Mouse (Mus musculus) hindbrain, embryonic 11.5 days (tissue): ENCODE results near the gene Tram2. TPM values are rescaled to one million over a fixed set of nuclear protein-coding genes. Genes with fewer than 3 reads are reported as not detected.
A peak's percentile ranks its signal among the peaks of the same experiment; 100 is the strongest.

Experiments used
- ATAC-seq: fragments of 200-750 bp; cut with Nextera tagmentation; 2 replicates; pipeline ENCODE4 v1.8.0; 2017; ENCODE audit warnings: mild to moderate bottlenecking, moderate TSS enrichment, moderate library complexity; ENCODE audit not compliant: low FRiP score
- DNase-seq: peaks from one replicate; pipeline ENCODE4 v3.0.0-alpha.2; 2015; ENCODE audit warnings: low spot score
- H3K27ac ChIP-seq: fragments of 300-500 bp; sonication (generic); 2 replicates; pipeline ENCODE4 v1.5.1; 2014; ENCODE audit warnings: mild to moderate bottlenecking, low read depth, low read length
- H3K27me3 ChIP-seq: fragments of 300-500 bp; sonication (generic); 2 replicates; pipeline ENCODE4 v1.6.1; 2014; ENCODE audit warnings: mild to moderate bottlenecking, low read length, moderate library complexity, mixed read lengths; ENCODE audit not compliant: control insufficient read depth, insufficient read depth
- H3K36me3 ChIP-seq: fragments of 300-500 bp; sonication (generic); 2 replicates; pipeline ENCODE4 v1.6.1; 2014; ENCODE audit warnings: mild to moderate bottlenecking, low read length, moderate library complexity, mixed read lengths; ENCODE audit not compliant: control insufficient read depth, insufficient read depth
- H3K4me1 ChIP-seq: fragments of 300-500 bp; sonication (generic); replicated peaks from 2 replicates; pipeline ENCODE4 v1.6.1; 2014; ENCODE audit warnings: low read length, mixed read lengths; ENCODE audit not compliant: control insufficient read depth, insufficient read depth
- H3K4me2 ChIP-seq: fragments of 300-500 bp; sonication (generic); replicated peaks from 2 replicates; pipeline ENCODE4 v1.6.1; 2014; ENCODE audit warnings: mild to moderate bottlenecking, low read depth, low read length
- H3K4me3 ChIP-seq: fragments of 300-500 bp; sonication (generic); 2 replicates; pipeline ENCODE4 v1.5.1; 2014; ENCODE audit warnings: low read depth, low read length
- H3K9ac ChIP-seq: fragments of 300-500 bp; sonication (generic); 2 replicates; pipeline ENCODE4 v1.6.1; 2014; ENCODE audit warnings: low read depth, low read length
- H3K9me3 ChIP-seq: fragments of 300-500 bp; sonication (generic); 2 replicates; pipeline ENCODE4 v1.6.1; 2016; ENCODE audit warnings: low read length; ENCODE audit not compliant: control insufficient read depth
- WGBS: fragments of 180-500 bp; shearing (Covaris S2); extraction: QIAGEN DNeasy Blood & Tissue Kit; methylation state at CpG from one replicate; pipeline ENCODE4 v1.1.7; 2014; 5-methylcytosine and 5-hydroxymethylcytosine counted together
- polyA plus RNA-seq: library from polyadenylated mRNA; unstranded; fragments of >200 nt; fragmentation: Nextera tagmentation; extraction: Ambion mirVana; gene quantifications from 2 replicates; pipeline ENCODE4 v1.2.1, GENCODE M21; 2014

The Tram2 gene
- polyA plus RNA-seq, 1 experiment from 2014 or later: 6.6 TPM

GRCm38 (mm10) chr1:21072875-21073444 lies 6.1 kb downstream of the Tram2 start:
- H3K36me3 ChIP-seq: no peaks in the 10 kb centered on the region
- H3K4me3 ChIP-seq: no peak overlapping the region
- H3K4me2 ChIP-seq: no peak overlapping the region
- H3K27me3 ChIP-seq: no peaks in the 10 kb centered on the region
- no peak for ATAC-seq
- H3K9me3 ChIP-seq: no peaks in the 10 kb centered on the region
- no peak overlapping the region for H3K9ac ChIP-seq
- no peak overlapping the region for H3K27ac ChIP-seq
- 87% methylated on average over 12 of the region's 12 CpGs for WGBS
- DNase-seq: no peak
- peaks cover 5% of the 10 kb centered on the region for H3K4me1 ChIP-seq

- H3K4me2 ChIP-seq: no peak overlapping the region
- 76% methylated on average over 13 of the region's 13 CpGs for WGBS
- no peaks in the 10 kb centered on the region for H3K36me3 ChIP-seq
- no peak overlapping the region for H3K27ac ChIP-seq
- H3K27me3 ChIP-seq: no peaks in the 10 kb centered on the region
- H3K4me3 ChIP-seq: no peak overlapping the region
- no peaks in the 10 kb centered on the region for H3K9me3 ChIP-seq
- peak; percentile 6 for DNase-seq
- no peak for ATAC-seq
- H3K9ac ChIP-seq: no peak overlapping the region
- 0 out of 2 replicates have a peak, but pooled peaks cover 3% of the 10 kb centered on the region for H3K4me1 ChIP-seq
Observed at GRCm38 (mm10) chr1:21070658-21071057, 8.4 kb downstream of the Tram2 start.

GRCm38 (mm10) chr1:21069830-21070522 lies 9.1 kb downstream of the Tram2 start:
- DNase-seq (no peak), ATAC-seq (no peak)
- no peaks in the 10 kb centered on the region for H3K27me3 ChIP-seq
- H3K4me3 ChIP-seq: no peak overlapping the region
- whole genome bisulfite sequencing: 85% methylated on average over 12 of the region's 12 CpGs
- no peak overlapping the region for H3K9ac ChIP-seq
- no peaks in the 10 kb centered on the region for H3K36me3 ChIP-seq
- H3K27ac ChIP-seq: no peak overlapping the region
- no peak overlapping the region for H3K4me2 ChIP-seq
- H3K4me1 ChIP-seq: 0 out of 2 replicates have a peak, but pooled peaks cover 3% of the 10 kb centered on the region
- H3K9me3 ChIP-seq: no peaks in the 10 kb centered on the region

- 76% methylated on average over 1 of the region's 1 CpGs for WGBS
- H3K27ac ChIP-seq: no peak overlapping the region
- H3K27me3 ChIP-seq: no peaks in the 10 kb centered on the region
- H3K4me3 ChIP-seq: no peak overlapping the region
- DNase-seq (no peak), ATAC-seq (no peak)
- no peak overlapping the region for H3K9ac ChIP-seq
- H3K4me2 ChIP-seq: no peak overlapping the region
- H3K36me3 ChIP-seq: no peaks in the 10 kb centered on the region
- H3K4me1 ChIP-seq: no peaks in the 10 kb centered on the region
- no peaks in the 10 kb centered on the region for H3K9me3 ChIP-seq
Observed at GRCm38 (mm10) chr1:21068491-21068890, 10.5 kb downstream of the Tram2 start.

- Histone ChIP-seq H3K4me3 (no peak overlapping the region), H3K4me2 (no peak overlapping the region), H3K9me3 (no peaks in the 10 kb centered on the region), H3K27me3 (no peaks in the 10 kb centered on the region), H3K9ac (no peak overlapping the region), H3K36me3 (no peaks in the 10 kb centered on the region), H3K27ac (no peak overlapping the region), H3K4me1 (no peaks in the 10 kb centered on the region)
- ATAC-seq (no peak), DNase-seq (no peak)
- 93% methylated on average over 11 of the region's 11 CpGs for whole genome bisulfite sequencing
Observed at GRCm38 (mm10) chr1:21067536-21068221, 11.3 kb downstream of the Tram2 start.

- WGBS: 94% methylated on average over 5 of the region's 5 CpGs
- Histone ChIP-seq H3K4me3 (no peak overlapping the region), H3K4me1 (no peaks in the 10 kb centered on the region), H3K27ac (no peak overlapping the region), H3K4me2 (no peak overlapping the region), H3K9me3 (no peaks in the 10 kb centered on the region), H3K9ac (no peak overlapping the region), H3K36me3 (no peaks in the 10 kb centered on the region), H3K27me3 (no peaks in the 10 kb centered on the region)
- DNase-seq (no peak), ATAC-seq (no peak)
Observed at GRCm38 (mm10) chr1:21064153-21064552, 14.9 kb downstream of the Tram2 start.

GRCm38 (mm10) chr1:21059385-21060109 lies 19.5 kb downstream of the Tram2 start:
- H3K4me1 ChIP-seq: no peaks in the 10 kb centered on the region
- DNase-seq (no peak), ATAC-seq (no peak)
- H3K36me3 ChIP-seq: no peaks in the 10 kb centered on the region
- no peak overlapping the region for H3K4me2 ChIP-seq
- H3K4me3 ChIP-seq: no peak overlapping the region
- no peaks in the 10 kb centered on the region for H3K9me3 ChIP-seq
- WGBS: 87% methylated on average over 5 of the region's 5 CpGs
- no peak overlapping the region for H3K27ac ChIP-seq
- no peak overlapping the region for H3K9ac ChIP-seq
- H3K27me3 ChIP-seq: no peaks in the 10 kb centered on the region

- peak overlapping the region; percentile 31; the same call in 1 of the 2 replicates for H3K27ac ChIP-seq
- H3K9me3 ChIP-seq: no peaks in the 10 kb centered on the region
- no peak overlapping the region for H3K4me2 ChIP-seq
- peaks cover 4% of the 10 kb centered on the region; the same call in 1 of the 2 replicates for H3K4me1 ChIP-seq
- 0 out of 2 replicates have a peak, but pooled peaks have one; percentile 18 for ATAC-seq
- H3K4me3 ChIP-seq: no peak overlapping the region
- DNase-seq: no peak
- no peaks in the 10 kb centered on the region for H3K36me3 ChIP-seq
- 68% methylated on average over 9 of the region's 9 CpGs for WGBS
- no peak overlapping the region for H3K9ac ChIP-seq
- no peaks in the 10 kb centered on the region for H3K27me3 ChIP-seq
Observed at GRCm38 (mm10) chr1:21053009-21053408, 26.0 kb downstream of the Tram2 start.
